Mouse (Mus musculus) hindlimb bud, embryonic 11.5 days (tissue): ENCODE data around the gene Rars.
"Not testable (repeated sequence)": the region's sequence is repeated elsewhere in the genome, so short reads cannot be mapped to it uniquely, and the experiment has no call there.

Experiments used
- DNase-seq: peaks from one replicate; pipeline ENCODE4 v3.0.0-alpha.2; 2012; ENCODE audit warnings: low read depth, low spot score; ENCODE audit errors: extremely low spot score

Rars gene

DNA sequence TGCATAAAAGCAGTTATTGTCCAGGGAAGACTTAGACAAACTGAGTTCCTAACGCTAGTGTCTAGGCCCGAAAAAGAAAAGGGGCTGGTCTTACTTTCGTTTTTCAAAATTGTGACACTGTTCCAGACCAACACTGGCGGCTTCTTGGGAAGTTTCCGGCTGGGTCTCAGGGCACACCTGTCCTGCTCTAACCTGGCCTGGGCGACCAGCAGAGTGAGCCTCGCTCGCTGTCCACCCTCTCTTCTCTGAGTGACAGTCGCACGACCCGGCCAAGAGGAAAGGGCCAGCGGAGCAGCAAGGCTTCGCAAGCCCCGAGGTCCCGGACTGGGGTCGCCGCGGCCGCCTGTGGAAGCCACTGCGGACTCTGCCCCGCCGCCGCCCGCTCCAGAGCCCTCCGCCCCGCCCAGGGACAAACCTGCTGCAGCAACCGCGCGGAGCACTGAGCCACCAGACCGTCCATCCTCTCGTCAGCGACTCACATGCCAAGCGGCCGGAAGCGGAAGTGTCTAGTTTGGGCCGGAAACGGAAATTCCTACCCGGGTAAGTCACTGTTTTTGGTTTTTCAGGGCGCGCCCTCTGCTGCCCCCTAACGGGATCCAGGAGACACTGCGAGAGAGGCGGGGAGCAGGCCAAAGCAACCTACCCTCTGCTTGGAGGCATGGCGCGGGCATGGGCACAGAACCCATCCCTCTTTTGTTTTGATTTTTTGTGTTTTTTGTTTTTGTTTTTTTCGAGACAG is at the start of gene Rars:
Gene Rars, minus strand, starts transcription at position 485 of the 739 bp plus-strand sequence.
- peak; percentile 73 for DNase-seq

DNA sequence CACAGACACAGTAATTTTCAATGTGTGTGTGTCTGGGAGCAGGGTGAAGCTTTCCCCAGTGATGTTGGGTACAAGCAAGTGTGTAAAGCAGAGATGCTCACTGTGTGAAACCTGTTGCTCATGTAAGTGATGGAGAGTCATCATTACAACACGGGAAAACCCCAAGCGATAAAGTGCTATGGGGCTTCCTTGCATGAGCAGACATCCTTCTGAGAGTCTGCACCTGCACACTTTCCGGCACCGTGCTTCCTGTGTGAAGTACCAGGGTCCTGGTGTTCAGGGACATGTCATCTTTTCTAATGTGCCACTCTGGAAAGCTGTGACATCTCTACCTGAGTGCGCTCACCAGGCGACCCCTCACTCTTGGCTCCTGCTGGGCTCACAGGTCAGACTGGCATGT is 48.5 kb upstream of the Rars start:
- DNase-seq, result no peak

DNA sequence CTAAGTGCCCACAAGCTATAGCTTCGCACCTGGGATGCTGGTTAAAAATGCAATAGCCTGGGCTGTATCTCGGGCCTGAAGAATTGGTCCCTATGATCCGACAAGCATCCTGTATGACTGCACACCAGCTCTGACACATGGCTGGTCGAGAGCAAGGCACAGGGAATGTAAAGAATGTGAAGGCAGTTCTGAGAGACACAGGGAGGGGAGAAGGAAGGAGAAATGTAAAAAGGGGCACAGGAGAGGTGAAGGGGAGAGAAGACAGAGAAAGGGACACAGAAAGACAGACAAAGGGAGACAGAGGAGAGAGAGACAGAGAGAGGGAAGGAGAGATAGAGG is 44.2 kb upstream of the Rars start:
- no peak for DNase-seq

DNA sequence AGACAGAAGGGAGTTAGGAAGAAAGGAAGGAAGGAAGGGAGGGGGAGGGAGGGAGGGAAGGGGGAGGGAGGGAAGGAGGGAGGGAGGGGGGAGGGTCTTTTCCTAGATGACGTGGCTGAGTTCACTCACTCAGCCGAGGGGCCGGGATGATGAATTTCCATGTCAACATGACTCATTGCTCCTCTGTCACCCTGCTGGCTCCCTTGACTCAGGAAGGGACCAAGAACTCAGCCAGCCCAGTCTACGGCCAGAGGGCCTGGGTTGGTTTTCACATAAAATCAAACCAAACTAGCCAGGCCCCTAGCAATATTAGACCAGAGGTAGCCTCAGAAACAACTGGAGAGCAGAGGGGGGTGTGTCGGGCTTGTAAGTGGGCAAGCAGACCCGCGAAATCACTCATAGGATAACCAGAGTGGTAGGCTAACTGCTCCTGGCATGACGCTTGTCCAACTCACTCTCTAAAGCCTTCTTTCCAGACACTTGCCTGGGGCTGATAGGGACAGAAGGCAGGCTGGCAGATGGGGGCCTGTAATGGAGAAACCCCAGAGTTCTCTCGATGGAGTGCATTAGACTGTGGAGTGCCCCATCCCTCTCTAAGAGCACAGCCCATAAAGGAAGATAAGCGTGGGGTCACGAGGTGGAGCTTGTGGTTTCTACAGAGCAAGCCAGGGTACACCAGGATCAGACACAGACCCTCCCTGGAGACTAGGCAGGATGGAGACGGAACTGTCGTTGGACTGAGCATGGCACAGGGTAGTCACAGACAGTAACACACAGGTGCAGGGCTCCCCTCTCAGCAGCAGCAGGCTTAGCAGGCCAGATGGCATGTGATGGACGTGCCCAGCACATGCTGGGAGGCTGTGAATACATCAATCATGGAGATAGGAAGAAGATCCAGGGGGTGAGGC is 43.6 kb upstream of the Rars start:
- DNase-seq, result no peak

DNA sequence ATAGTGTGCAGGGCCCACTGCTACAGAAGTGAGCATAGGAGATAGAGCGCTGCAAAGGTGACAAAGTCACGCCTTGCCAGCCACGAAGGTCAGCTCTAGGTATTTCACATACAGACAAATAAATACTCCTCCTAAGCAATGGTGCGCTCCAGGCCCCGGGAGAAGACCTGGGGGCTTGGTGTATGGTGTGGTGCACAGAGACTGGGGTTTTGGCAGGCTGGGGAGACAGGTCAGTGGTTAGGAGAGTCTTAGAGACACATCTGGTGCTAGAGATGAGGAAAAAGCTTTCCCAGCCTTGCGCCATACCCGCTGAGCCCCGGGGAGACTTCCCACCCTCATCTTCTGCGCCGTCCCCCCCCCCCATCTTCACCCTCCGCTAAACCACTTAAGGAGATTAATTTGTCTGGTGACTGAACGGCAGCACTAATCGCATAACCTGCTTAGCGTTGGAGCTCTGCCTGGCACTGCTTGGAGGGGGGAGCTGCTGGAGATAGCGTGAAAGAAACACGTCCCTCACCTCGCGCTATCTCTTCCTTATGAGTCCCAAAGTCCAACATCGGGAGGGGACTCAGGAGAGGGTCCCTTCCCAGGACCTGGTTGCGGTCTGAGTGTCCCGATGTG is 39.4 kb upstream of the Rars start:
- no peak for DNase-seq

DNA sequence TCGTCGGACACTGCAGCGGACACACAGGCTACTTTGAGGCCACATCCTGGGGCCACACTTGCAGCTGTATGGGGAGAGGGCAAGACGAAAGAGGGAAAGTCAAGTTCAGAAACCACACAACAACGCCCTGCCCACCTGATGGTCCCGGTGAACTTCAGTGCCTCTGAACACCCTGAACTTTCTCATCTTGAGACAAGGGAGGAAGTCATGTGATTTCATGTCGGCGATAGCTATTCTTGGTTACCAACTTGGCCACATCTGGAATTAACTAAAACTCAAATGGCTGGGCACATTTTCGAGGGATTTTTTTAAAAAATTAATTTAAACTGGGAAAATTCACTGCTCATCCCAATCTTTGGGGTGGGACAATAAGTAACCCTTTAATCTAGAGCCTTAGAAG is 36.7 kb upstream of the Rars start:
- no peak for DNase-seq

DNA sequence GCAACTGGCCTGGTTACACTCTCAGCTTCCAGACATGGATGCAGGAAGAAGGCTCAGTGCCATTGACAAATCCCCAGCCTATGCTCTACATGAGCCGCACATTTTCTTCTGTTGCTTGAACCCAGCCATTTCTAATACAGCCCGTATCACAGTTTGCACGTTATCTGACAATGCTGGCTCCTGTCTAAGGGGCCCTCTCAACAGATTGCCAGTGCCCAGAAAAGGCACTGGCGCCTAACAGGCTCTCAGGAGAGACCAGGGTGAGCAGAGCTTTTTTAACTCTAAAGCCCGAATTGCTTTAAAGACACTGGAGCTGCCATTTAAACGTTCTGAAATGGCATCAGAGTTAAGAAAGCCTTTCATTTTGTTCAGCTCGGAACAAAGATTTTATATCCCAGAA is 31.8 kb upstream of the Rars start:
- DNase-seq, result no peak

DNA sequence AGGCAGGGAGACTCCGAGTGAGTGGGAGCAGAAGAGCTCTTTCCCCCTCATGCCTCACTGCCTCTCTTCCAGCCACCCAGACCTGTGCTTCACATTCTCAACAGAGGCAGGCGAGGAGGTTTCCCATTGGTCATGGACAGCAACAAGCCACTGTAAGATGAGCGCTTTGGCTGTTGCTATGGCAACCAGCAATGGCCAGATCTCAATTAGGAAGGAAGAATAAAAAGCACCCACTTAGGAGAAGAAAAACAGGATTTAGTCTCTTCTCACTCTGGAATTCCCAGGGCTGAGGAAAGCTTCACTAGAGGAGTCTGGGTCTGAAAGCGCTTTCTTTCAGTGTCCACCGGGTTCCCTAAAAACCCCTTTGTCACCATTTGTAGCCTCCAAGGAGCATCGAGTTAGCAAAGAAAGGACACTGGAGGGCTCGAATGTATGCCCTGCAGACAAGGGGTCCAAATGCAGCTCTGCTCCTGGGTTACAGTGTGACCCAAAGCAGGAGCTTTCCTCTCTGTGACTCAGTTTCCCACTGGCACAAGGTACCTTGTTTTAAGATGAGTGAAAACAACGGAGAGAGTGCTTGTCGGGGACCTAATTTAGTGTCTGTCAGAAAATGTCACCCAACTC is 30.8 kb upstream of the Rars start:
- DNase-seq, result peak; percentile 77

DNA sequence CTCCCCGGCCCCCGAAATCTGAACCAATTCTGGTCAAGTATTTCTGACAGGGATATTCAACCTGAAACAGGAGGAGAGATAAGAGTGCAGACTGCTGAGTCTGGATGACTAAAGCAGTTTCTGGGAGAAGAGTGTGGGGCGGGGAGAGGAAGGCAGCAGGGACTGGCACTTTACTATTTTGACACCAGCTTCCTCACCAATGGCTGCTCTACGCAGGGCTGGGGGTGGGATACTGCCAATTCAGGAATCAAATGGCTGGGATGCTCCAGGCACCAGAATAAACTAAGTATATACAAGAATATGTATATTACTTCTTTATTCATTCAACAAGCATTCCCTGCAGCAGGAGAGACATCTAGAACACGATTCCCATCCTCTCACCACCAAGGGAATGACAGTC is 29.3 kb upstream of the Rars start:
- DNase-seq, result no peak

DNA sequence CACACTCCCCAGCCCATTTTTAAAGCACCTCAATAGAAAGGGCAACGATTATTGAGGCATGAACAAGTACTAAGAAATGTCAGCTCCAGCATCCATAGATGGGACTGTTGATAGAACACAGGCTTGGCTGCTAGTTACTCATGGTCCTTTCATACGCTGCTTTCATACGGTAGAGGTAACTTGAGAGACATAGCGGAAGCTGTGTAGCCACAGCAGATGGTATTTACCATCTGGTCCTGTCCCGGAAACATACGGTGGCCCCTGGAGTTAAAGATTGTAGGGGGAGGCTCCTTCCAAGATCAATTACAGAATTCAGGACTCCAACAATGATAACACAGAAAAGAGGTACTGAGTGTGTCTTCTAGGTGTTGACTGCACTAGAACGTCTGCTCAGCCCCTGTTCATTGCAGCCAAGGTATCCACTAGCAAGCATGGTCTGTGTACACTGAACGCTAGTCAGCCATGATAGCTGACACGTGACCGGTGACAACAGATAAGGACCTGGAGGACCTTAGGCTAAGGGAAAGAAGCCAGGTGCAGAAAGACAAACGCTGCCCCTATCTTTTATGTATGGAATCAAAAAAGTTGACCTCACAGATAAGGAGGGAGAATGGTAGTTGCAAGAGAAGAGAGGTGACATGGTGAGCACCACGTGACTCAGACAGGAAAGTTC is 23.2 kb upstream of the Rars start:
- no peak for DNase-seq

DNA sequence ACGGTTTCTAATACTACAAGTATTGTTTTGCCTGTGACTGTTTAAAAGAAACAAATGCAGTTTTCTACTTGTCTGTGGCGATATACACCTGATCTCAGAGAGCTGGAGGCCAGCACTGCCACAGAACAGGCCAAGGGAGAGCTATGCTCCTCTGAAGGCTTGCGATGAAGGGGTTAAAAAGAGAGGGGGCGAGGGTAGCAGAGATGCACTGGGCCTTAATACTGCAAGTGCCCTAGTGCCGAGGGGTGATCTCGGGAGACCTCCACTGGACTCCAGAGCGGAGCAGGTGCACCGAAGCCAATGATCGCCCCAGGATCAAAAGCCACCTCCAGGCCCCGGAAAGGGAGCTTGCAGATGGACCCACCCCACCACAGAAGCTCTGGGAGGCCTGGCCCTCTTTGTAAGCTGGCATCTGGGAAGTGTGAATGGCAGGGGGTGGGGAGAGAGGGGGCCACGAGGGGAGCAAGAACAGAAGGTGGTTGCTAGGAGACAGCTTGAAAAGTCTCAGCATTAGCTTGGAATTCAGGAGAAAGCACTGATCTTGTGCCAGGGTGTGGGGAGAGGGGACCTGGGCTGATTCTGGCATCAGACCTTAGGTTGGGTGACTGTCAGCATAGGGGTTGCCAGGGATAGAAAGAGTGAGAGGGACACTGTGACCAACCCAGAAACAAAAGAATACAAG is 22.2 kb upstream of the Rars start:
- no peak for DNase-seq

DNA sequence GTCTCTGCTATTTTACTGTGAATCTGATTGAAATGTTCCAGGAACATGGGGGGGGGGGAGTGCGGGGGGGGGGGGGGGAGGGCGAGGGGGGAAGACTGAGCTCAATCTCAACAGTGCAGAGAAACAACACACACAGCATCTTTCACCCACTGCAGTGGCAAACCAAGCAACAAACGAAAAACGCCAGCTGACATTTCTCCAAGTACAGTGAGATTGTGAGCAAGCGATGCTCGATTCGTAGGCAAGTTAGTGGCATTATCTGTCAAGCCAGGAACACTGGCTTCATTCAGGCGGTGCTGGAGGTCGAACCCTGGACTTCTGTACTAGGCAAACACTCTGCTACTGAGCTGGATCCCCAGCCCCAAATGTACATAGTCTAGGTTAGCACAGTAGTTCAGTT is 21.3 kb upstream of the Rars start:
- no peak for DNase-seq

DNA sequence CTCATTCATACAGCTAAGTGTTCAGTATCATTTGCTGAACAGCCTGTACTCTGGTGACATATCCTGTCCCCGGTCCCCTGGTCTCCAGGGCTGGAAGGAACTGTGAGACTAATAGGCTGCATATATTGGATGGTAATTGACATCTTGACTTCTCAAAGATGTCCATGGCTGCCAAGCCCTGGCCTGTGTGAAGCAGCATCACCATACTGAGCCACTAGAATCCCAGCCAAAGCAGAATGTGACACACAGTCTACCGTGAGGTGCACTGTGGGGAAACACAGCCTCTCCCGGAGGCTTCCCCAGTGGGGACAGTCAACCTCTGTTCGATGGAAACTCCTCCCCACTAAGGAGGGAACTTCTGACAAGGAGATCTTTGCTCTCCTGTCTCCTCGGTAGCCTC is 20.6 kb upstream of the Rars start:
- no peak for DNase-seq

DNA sequence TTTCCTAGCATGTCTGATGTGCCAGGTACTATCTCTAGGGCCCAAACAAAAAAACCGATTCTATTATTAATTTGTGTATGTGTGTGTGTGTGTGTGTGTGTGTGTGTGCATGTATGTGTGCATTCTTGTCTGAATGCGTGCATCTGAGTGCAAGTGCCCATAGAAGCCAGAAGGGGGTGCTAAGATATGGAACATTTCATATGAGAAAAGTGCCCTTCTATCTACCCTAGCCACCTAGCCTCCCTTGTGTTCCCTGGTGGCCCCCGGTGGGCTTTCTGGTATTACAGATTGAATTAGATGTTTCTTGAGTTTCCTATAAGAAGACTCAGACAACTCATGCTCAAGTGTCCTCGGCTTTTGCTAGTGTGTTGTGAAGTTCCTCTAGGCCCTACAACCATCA is 19.3 kb upstream of the Rars start:
- no peak for DNase-seq

DNA sequence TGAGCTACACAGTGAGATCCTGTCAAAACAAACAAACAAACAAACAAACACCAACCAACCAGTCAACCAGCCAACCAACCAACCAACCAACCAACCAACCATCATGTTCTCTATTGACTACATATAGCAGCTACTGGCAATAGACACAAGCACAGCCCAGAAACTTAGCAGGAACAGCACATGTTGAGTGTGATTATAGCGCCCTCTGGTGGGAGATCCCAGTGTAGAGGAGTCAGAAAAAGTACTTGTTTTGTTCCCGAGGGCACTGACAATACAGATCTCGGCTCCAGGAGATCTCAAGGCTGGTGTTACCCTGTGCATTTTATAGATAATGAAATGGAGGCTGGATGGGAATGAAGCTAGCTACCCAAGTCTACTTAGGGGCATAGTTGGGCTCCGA is 18.4 kb upstream of the Rars start:
- no peak for DNase-seq

DNA sequence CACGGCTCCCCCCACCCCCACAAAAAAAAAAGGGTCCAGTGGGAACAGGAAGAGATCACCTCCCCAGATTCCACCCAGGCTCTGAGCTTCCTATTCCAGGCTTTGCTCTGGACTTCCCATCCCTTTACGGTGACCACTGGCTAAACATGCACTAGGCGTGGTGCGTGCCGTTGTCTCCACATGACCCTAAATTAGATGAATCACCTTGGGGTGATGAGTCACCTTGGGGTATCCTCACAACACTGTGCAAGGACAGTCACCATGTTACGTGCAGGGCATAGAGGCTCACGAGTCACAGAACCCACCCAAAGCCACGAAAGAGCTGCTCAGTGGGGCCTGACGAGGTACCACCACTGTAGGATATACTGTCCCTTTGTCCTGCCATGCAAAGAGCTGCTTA is 10.0 kb upstream of the Rars start:
- DNase-seq, result no peak

DNA sequence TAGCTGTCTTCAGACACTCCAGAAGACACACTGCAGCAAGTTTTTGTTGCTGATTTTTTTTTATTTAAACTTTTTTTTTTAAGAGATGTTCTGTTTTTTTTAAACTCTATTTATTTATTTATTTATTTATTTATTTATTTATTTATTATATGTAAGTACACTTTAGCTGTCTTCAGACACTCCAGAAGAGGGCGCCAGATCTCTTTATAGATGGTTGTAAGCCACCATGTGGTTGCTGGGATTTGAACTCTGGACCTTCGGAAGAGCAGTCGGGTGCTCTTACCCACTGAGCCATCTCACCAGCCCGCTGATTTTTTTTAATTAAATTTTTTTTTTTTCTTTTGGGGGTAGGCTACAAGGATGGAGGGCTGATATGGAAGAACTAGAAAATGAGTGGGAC is 8.3 kb upstream of the Rars start:
- not testable (repeated sequence) for DNase-seq

DNA sequence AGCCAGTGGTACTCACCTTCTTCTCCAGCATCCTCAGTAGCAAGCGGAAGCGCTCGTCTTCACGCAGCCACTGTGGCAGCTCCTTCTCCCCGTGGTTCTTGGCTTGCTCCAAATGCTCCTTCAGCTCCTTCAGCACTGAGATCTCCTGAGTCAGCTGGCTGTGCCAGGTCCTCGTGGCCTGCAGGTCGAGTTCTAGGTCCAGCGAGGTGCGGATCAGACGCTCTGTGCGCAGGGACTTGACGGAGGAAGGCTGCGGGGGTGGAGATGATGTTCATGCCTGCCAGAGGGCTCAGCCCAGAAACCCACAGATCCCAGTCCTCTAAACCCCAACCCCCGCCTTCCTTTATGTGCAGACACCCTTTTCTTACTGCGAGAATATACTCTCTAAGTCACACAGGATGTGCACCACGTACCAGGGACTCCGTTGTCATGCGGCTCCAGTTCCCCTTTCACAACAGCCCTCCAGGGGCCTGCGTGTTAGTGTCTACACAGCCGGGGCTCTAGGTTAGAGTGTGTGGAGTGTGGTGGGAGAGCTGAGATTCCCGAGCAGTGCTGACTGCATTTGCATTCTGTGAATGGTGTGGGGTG is 7.5 kb upstream of the Rars start:
- no peak for DNase-seq

DNA sequence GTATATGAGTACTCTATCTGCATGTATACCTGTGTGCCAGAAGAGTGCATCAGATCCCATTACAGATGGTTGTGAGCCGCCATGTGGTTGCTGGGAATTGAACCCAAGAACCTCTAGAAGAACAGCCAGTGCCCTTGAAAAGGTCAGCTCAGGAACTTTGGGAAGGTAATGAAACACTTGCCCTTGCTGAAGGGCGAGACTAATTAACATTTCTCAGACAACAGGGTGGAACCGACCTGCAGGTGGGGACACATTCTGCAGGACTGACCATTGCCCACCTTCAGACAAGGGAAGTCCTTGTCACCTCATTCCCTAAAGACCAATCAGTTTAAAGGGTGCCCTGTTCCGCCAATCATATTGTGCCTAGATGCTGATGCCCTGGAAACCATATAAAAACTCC is 6.5 kb upstream of the Rars start:
- not testable (repeated sequence) for DNase-seq

DNA sequence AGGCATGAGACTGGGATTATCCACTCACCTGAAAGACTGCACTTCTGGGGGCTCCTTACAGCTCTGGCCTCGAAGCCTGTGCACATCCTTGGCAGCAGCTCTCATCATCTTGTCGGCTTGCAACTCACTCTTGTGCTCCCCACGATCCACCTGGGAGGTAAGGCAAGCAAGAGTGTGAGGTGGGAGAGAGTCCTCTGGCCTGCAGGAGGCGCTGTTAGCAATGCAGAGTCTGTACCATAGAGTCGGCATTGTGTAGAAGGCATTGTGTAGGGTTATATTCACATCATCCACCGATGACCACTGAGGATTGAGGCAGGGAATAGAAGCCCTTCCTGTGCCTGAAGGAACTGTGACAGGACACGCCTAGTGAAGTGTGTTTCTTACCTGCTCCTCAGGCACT is 6.0 kb upstream of the Rars start:
- no peak for DNase-seq
